8 mouse cellular contexts compared by ENCODE assay signal in the genomic region with DNA sequence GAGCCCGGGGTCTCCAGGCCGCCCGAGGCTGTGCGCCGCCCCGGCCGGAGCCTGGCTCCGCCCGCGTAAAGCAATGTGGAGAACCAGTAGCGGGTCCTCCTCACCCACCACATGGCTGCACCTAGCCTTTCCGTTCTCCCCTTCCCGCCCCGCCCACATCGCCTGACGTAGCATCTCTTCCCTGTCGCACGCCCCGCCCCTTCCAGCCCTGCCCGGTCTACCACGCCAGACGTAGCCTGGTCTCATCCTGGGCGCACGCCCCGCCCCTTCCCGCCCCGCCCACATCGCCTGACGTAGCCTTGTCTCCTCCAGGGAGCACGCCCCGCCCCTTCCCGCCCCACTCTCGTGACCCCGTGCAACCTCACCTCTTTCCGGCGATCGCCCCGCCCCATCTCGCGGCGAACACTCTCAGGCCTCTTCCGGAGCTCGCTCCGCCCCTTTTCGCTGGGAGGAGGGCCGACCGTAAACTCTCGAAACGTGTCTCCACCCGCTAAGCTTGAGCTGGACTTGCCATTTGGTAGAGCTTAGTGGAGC. TPM values are rescaled to one million over a fixed set of nuclear protein-coding genes. Genes with fewer than 3 reads are reported as not detected.
A peak's percentile ranks its signal among the peaks of the same experiment; 100 is the strongest.
DNase-seq lines count a peak whose midpoint lies in the region; ATAC-seq and TF ChIP-seq lines count a peak whose summit lies in the region.

A gene (plus strand): TSS at position 439 of the 534 bp plus-strand sequence.

- peak within 1 kb of the TSS; percentile 82 for H3K9ac ChIP-seq in lung, postnatal 0 days (replicated peaks; ENCODE audit: low read depth)

- peak; percentile 99 for DNase-seq in MN1 (ENCODE audit: low spot score)
- DNase-seq in cerebellum, adult 9-10 months = peak; percentile 98
- peak; percentile 100 for DNase-seq in hindbrain, embryonic 10.5 days (ENCODE audit: low spot score)
- peak; percentile 98 for DNase-seq in layer of hippocampus, adult 9-11 months
- peak; percentile 99 for DNase-seq in lung, postnatal 0 days (ENCODE audit: low spot score)
- DNase-seq in ovary, postnatal 14 days (ENCODE audit: low spot score) = peak; percentile 92
- DNase-seq in thymus, postnatal 14 days = peak; percentile 99

- H3K27me3 ChIP-seq in hindbrain, embryonic 10.5 days (ENCODE audit: insufficient read depth, poor library complexity, severe bottlenecking) = no peaks in the 10 kb centered on the region
- H3K27me3 ChIP-seq in lung, postnatal 0 days (replicated peaks; ENCODE audit: insufficient read depth, low read length) = no peaks in the 10 kb centered on the region

- TF ChIP-seq CTCF in lung, postnatal 0 days (IDR thresholded peaks at IDR 0.05) = no peak

- peak within 1 kb of the TSS; percentile 85 for H3K4me3 ChIP-seq in hindbrain, embryonic 10.5 days
- H3K4me3 ChIP-seq in lung, postnatal 0 days (ENCODE audit: low read depth, low read length) = peak within 1 kb of the TSS; percentile 87

- TF ChIP-seq EP300 in lung, postnatal 0 days (IDR thresholded peaks at IDR 0.05) = no peak

- under 1% methylated on average over 50 of the region's 50 CpGs for WGBS in hindbrain, embryonic 10.5 days
- 2% methylated on average over 38 of the region's 50 CpGs for WGBS in lung, postnatal 0 days

- peak; percentile 86 for ATAC-seq in frontal cortex, adult (ENCODE audit: low TSS enrichment)
- peak; percentile 94 for ATAC-seq in lung, postnatal 0 days

- peaks cover 24% of the 10 kb centered on the region for H3K4me1 ChIP-seq in hindbrain, embryonic 10.5 days (replicated peaks)
- H3K4me1 ChIP-seq in lung, postnatal 0 days (ENCODE audit: insufficient read depth, low read depth, low read length) = peaks cover 2% of the 10 kb centered on the region; the same call in 1 of the 2 replicates

- H3K36me3 ChIP-seq in hindbrain, embryonic 10.5 days = peaks cover 4% of the 10 kb centered on the region; the same call in 1 of the 2 replicates
- H3K36me3 ChIP-seq in lung, postnatal 0 days (ENCODE audit: insufficient read depth, low read length) = no peaks in the 10 kb centered on the region

- peak within 1 kb of the TSS; percentile 93 for H3K27ac ChIP-seq in hindbrain, embryonic 10.5 days
- H3K27ac ChIP-seq in lung, postnatal 0 days (ENCODE audit: low read length) = peak within 1 kb of the TSS; percentile 94

- H3K4me2 ChIP-seq in lung, postnatal 0 days (replicated peaks; ENCODE audit: low read depth, low read length) = peak within 1 kb of the TSS; percentile 87

- no peaks in the 10 kb centered on the region for H3K9me3 ChIP-seq in hindbrain, embryonic 10.5 days
- no peaks in the 10 kb centered on the region for H3K9me3 ChIP-seq in lung, postnatal 0 days (ENCODE audit: low read length)

RNA-seq across cellular contexts. Expression of the gene that starts here (rescaled TPM):
- polyA plus RNA-seq in hindbrain, embryonic 10.5 days (2016; fragmentation: Nextera tagmentation; extraction: Ambion mirVana) = 43.4 and 44.1 TPM in 2 replicates
- polyA plus RNA-seq in lung, postnatal 0 days (2015; fragmentation: Nextera tagmentation; extraction: Ambion mirVana) = 13.1 and 17.2 TPM in 2 replicates

Comparison
In these comparisons a context has a peak if more than half of its experiments do, and no peak if none do; other contexts are left out.
1. Peak in every context shown above with its lines: DNase-seq, ATAC-seq, H3K4me3 ChIP-seq and H3K27ac ChIP-seq.